Mouse (Mus musculus): ENCODE data around the gene Tanc2.

DNA sequence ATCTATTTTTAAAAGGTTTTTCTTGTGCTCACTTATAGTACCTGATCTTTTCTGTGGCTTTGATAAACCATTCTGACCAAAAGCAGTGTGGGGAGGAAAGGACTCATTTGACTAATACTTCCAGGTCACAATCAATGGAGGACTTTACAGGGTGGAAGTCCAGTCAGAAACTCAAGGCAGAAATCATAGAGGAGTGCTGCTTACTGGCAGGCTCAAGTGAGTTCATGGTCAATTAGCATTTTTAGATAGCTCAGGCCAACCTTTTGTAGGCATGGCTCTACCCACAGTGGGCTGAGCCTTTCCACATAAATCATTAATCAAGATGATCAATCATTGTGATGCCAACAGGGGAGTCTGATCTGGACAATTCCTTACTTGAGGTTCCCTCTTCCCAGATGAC is 12.4 kb downstream of the Tanc2 start:
- TF ChIP-seq CTCF (IDR thresholded peaks at IDR 0.05; ENCODE audit: low read depth) (no peak), EP300 (IDR thresholded peaks at IDR 0.05; ENCODE audit: low read depth) (no peak)

Data from liver, embryonic 14.5 days (tissue).